Mouse (Mus musculus): ENCODE measurements around the gene Flot1.
A peak's percentile ranks its signal among the peaks of the same experiment; 100 is the strongest.

The Flot1 gene

GRCm38 (mm10) chr17:35820111-35820510 lies 2.9 kb upstream of the Flot1 start:
- no peak for DNase-seq (ENCODE audit: low read depth, low spot score)
- no peaks in the 10 kb centered on the region for H3K36me3 ChIP-seq (ENCODE audit: control insufficient read depth, insufficient read depth, low read length, poor library complexity, severe bottlenecking)
- H3K27me3 ChIP-seq (ENCODE audit: control insufficient read depth, insufficient read depth, low read length, poor library complexity, severe bottlenecking): no peaks in the 10 kb centered on the region

GRCm38 (mm10) chr17:35821439-35822430 lies 1.3 kb upstream of the Flot1 start, which contains the start of gene Ier3:
TSS of gene Ier3 (plus strand) at chr17:35821684.
- DNase-seq (ENCODE audit: low read depth, low spot score): peak; percentile 44
- H3K36me3 ChIP-seq (ENCODE audit: control insufficient read depth, insufficient read depth, low read length, poor library complexity, severe bottlenecking): no peaks in the 10 kb centered on the region
- no peaks in the 10 kb centered on the region for H3K27me3 ChIP-seq (ENCODE audit: control insufficient read depth, insufficient read depth, low read length, poor library complexity, severe bottlenecking)

GRCm38 (mm10) chr17:35822564-35822963 lies 466 bp upstream of the Flot1 start:
- H3K27me3 ChIP-seq (ENCODE audit: control insufficient read depth, insufficient read depth, low read length, poor library complexity, severe bottlenecking): no peaks in the 10 kb centered on the region
- DNase-seq (ENCODE audit: low read depth, low spot score): no peak
- no peaks in the 10 kb centered on the region for H3K36me3 ChIP-seq (ENCODE audit: control insufficient read depth, insufficient read depth, low read length, poor library complexity, severe bottlenecking)

- peak; percentile 37 for DNase-seq (ENCODE audit: low read depth, low spot score)
- no peaks in the 10 kb centered on the region for H3K27me3 ChIP-seq (ENCODE audit: control insufficient read depth, insufficient read depth, low read length, poor library complexity, severe bottlenecking)
- H3K36me3 ChIP-seq (ENCODE audit: control insufficient read depth, insufficient read depth, low read length, poor library complexity, severe bottlenecking): no peaks in the 10 kb centered on the region
Measured at GRCm38 (mm10) chr17:35824402-35824801, 1.4 kb downstream of the Flot1 start.

- H3K27me3 ChIP-seq (ENCODE audit: control insufficient read depth, insufficient read depth, low read length, poor library complexity, severe bottlenecking): no peaks in the 10 kb centered on the region
- DNase-seq (ENCODE audit: low read depth, low spot score): no peak
Measured at GRCm38 (mm10) chr17:35825109-35825850, 2.2 kb downstream of the Flot1 start.

GRCm38 (mm10) chr17:35829737-35830136 lies 6.7 kb downstream of the Flot1 start:
- peaks cover 10% of the 10 kb centered on the region for H3K36me3 ChIP-seq (ENCODE audit: control insufficient read depth, insufficient read depth, low read length, poor library complexity, severe bottlenecking)
- no peaks in the 10 kb centered on the region for H3K27me3 ChIP-seq (ENCODE audit: control insufficient read depth, insufficient read depth, low read length, poor library complexity, severe bottlenecking)
- DNase-seq (ENCODE audit: low read depth, low spot score): peak; percentile 94

More at GRCm38 (mm10) chr17:35825109-35825850, 2.2 kb downstream of the Flot1 start:
- no peaks in the 10 kb centered on the region for H3K36me3 ChIP-seq (ENCODE audit: control insufficient read depth, insufficient read depth, low read length, poor library complexity, severe bottlenecking)

GRCm38 (mm10) chr17:35832400-35833238 lies 9.6 kb downstream of the Flot1 start:
- Histone ChIP-seq H3K27me3 (ENCODE audit: control insufficient read depth, insufficient read depth, low read length, poor library complexity, severe bottlenecking) (no peaks in the 10 kb centered on the region), H3K36me3 (ENCODE audit: control insufficient read depth, insufficient read depth, low read length, poor library complexity, severe bottlenecking) (peaks cover 15% of the 10 kb centered on the region)
- DNase-seq (ENCODE audit: low read depth, low spot score): no peak

- no peak for DNase-seq (ENCODE audit: low read depth, low spot score)
- Histone ChIP-seq H3K27me3 (ENCODE audit: control insufficient read depth, insufficient read depth, low read length, poor library complexity, severe bottlenecking) (no peaks in the 10 kb centered on the region), H3K36me3 (ENCODE audit: control insufficient read depth, insufficient read depth, low read length, poor library complexity, severe bottlenecking) (peaks cover 15% of the 10 kb centered on the region)
Measured at GRCm38 (mm10) chr17:35833239-35833751, 10.3 kb downstream of the Flot1 start.

GRCm38 (mm10) chr17:35833894-35834293 lies 10.9 kb downstream of the Flot1 start:
- H3K27me3 ChIP-seq (ENCODE audit: control insufficient read depth, insufficient read depth, low read length, poor library complexity, severe bottlenecking): no peaks in the 10 kb centered on the region
- no peak for DNase-seq (ENCODE audit: low read depth, low spot score)
- H3K36me3 ChIP-seq (ENCODE audit: control insufficient read depth, insufficient read depth, low read length, poor library complexity, severe bottlenecking): peaks cover 15% of the 10 kb centered on the region

- Histone ChIP-seq H3K36me3 (ENCODE audit: control insufficient read depth, insufficient read depth, low read length, poor library complexity, severe bottlenecking) (peaks cover 15% of the 10 kb centered on the region), H3K27me3 (ENCODE audit: control insufficient read depth, insufficient read depth, low read length, poor library complexity, severe bottlenecking) (no peaks in the 10 kb centered on the region)
- no peak for DNase-seq (ENCODE audit: low read depth, low spot score)
Measured at GRCm38 (mm10) chr17:35834696-35835422, 11.8 kb downstream of the Flot1 start.

- Histone ChIP-seq H3K27me3 (ENCODE audit: control insufficient read depth, insufficient read depth, low read length, poor library complexity, severe bottlenecking) (no peaks in the 10 kb centered on the region), H3K36me3 (ENCODE audit: control insufficient read depth, insufficient read depth, low read length, poor library complexity, severe bottlenecking) (peaks cover 15% of the 10 kb centered on the region)
- no peak for DNase-seq (ENCODE audit: low read depth, low spot score)
Measured at GRCm38 (mm10) chr17:35835424-35836140, 12.6 kb downstream of the Flot1 start.

- no peaks in the 10 kb centered on the region for H3K27me3 ChIP-seq (ENCODE audit: control insufficient read depth, insufficient read depth, low read length, poor library complexity, severe bottlenecking)
- peaks cover 15% of the 10 kb centered on the region for H3K36me3 ChIP-seq (ENCODE audit: control insufficient read depth, insufficient read depth, low read length, poor library complexity, severe bottlenecking)
- peak; percentile 90 for DNase-seq (ENCODE audit: low read depth, low spot score)
Measured at GRCm38 (mm10) chr17:35836178-35836965, 13.3 kb downstream of the Flot1 start.

Data from splenic B cell, adult 2 months (primary cell).